Mouse (Mus musculus) ZHBTc4 (cell line): ENCODE measurements around the gene Clasp1.
"Not testable (repeated sequence)": the region's sequence is repeated elsewhere in the genome, so short reads cannot be mapped to it uniquely, and the experiment has no call there.

ENCODE experiments used
- DNase-seq: peaks from one replicate; pipeline ENCODE4 v3.0.0-alpha.2; 2011; ENCODE audit warnings: low read depth, low spot score

Clasp1 gene

DNA sequence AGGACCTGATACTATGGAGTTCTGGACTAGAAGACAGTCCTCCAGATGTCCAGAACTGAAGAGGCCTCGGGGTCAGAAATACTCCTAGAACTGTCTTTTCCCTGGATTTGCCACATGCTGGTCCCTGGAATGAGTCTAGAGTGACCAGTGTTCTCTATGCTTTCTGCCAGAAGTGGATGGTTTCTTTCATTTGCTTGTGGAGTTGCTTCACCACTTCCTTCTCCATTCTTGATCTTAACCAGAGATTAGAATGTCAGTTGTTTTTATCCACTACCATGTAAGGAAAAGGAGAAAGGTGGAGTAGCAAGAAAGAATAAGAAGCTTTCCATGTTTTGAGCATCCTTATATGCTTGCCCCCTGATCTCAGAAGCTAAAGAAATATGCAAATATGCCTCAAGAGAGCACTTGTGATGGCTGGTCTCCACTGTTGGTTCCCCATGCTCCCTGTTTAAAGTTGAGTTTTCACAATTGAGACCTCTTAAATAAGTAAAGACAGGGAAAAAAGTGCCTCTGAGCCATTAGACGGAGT is 191.4 kb downstream of the Clasp1 start:
- no peak for DNase-seq

DNA sequence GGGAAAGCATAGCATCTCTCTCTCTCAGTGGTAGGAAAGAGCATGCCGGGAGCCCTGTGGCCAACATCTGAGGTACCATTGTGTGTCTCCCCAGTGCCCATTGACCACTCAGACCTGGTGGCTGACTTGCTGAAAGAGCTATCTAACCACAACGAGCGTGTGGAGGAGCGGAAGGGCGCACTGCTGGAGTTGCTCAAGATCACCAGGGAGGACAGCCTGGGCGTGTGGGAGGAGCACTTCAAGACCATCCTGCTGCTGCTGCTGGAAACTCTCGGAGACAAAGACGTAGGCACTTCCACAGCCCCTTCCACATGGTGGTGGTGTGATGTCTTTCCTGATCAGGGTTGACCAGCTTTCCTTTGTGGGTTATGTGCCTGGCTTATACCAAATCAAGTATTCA is 192.3 kb downstream of the Clasp1 start:
- DNase-seq: no peak

DNA sequence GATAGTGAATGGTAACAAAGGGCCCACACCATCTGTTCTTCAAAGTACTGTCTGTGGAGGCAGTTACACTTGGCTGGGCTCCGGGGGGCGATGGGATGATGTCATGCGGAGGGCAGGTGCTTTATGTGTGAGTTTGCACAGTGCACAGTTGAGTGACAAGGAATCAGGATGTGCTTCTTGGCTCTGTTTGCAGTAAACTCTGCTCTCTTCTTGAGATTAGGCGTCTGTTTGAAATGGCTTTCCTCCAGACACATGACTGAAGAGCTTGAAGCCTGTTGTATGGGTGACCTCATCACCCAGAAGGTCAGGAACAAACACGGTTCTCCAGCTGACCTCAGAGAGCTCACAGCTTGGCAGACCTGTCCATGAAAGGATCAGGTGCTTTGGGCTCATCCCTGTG is 200.9 kb downstream of the Clasp1 start:
- DNase-seq: no peak

DNA sequence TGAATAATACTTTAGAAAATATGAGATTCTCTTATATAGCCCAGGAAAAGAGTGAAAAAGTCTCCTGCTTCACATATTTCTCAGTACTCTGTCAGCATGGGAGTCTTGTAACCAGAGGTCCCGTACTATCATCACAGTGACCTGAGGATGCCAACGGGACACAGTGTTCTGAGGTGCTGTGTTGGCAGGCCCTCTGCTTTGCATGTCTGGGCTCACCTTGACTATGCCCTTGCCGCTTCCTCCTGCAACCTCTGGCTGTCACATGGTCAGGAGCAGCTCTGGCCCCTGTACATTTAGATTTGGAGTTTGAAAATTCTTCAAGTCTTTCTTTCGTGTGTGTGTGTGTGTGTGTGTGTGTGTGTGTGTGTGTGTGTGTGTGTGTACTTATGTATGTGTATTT is 204.1 kb downstream of the Clasp1 start:
- no peak for DNase-seq

DNA sequence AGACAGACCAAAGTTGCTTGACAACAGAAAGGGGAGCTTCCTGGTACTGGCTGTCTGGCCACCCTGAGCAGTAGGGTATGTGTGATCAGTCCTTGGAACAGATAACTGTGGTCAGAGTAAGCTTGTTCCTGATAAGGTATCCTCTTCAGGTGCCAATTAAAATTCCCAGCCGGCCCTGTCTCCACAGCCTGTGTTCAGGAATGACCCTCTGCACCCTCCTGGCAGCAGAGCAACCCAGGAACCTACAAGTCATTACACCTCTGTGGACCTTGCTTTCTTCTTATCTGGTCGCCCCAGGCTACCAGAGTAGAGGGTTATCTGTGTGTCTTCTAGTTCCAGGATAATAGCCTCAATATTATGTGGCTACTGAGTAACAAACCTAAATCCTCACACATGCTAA is 206.5 kb downstream of the Clasp1 start:
- no peak for DNase-seq

DNA sequence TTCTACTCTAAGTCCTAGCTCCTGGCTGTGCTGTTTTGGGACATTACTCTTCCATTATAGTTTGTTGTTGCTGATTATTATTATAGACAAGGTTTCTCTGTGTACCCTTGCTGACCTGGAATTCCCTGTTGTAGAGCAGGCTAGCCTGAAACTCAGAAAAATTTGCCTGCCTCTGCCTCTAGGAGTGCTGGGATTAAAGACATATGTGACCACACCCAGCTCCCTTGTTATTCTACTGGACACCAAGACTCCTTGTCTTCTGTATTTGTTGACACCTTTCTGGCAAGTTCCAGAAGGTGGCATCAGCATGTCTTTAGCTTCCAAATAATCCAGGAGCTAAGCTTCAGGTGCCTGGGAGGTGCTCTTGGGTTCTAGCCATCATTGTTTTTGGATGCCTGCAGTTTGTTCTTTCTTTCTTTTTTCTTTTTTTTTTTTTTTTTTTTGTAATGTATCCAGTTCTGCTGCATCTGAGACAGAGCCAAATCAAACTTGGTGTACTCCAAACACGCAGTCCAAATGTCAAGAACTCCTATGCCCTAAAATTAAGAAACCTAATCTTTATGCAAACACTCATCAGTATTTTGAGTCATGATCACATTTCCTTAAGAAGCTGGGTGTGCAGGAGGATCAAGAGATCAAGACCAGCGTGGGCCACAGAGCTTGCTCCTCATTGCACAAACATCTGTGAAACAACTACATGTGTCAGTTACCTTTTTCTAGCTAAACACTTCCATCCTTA is 208.8 kb downstream of the Clasp1 start:
- peak; percentile 54 for DNase-seq

DNA sequence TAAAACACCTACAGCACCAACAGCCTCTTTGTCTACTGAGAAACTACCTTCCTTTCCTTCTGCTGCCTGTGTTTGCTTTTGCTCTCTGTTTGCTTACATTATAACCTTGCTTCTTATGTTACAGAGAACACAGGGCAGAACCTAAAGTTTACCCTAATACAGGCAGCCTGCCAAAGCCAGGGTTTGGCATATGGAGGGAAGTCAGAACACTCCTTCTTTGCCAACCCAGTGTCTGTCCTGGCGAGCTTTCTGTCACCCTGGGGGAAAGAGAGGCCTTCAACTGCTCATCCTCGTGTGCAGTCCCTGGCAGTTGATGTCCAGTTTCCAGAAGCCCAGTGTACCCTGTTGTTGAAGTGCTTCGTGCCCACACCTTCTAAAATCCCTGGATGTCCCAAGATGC is 209.5 kb downstream of the Clasp1 start:
- no peak for DNase-seq

DNA sequence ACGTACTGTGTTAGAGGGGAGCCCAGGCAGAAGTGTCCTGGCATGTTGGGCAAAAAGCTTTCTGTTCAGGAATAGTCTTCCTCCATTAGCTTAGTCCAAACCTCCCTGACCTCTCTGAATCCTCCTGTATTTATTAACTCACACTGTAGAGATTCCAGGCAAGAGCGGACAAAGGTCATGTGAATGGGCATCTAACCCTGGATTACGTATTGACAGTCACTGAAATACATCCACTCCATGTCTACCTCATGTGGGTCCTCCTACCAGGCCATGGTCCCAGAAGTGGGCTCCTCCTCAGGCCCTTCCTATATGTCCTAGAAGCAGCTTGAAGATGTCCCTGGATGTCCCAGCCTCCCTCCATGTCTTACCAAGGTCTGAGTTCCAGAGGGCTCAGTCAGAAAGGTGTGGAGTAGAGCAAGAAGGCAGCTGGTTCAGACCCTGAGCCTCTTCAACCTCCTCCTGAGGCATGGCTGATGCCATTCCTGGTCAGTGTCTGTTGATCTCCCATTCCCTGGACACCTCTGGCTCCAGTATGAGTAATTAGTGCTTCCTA is 224.8 kb downstream of the Clasp1 start:
- DNase-seq: no peak

DNA sequence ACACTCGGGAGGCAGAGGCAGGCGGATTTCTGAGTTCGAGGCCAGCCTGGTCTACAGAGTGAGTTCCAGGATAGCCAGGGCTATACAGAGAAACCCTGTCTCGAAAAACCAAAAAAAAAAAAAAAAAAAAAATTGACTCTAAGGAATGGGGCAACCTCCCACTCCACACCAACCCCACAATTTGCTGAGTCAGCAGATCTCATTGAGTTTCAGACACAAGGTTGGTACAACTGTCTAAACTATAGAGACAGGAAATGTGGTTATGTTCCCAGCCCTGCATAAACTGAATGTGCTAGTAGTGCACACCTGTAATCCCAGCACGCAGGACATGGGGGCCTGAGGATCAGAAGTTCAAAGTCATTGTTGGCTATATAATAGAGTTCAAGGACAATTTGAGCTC is 232.2 kb downstream of the Clasp1 start:
- not testable (repeated sequence) for DNase-seq

DNA sequence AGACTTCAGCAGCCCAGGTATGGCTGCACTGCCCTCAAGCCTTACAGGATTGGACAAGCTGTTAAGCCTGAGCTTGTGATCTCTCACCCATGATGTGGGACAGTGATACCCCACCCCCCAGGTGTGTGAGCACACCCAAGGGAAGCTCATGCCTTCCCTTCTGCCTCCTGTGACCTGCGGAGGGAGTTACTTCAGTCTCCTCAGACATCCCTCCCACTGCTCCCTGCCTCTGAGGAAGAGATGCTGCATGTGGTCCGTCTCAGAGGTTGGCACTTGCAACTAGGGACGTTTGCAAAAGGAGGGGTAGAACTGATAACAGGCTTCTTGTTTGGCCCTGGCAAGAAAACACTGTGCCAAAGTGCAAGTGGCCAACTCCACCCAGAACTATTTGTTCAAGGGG is 234.0 kb downstream of the Clasp1 start:
- DNase-seq: peak; percentile 82

DNA sequence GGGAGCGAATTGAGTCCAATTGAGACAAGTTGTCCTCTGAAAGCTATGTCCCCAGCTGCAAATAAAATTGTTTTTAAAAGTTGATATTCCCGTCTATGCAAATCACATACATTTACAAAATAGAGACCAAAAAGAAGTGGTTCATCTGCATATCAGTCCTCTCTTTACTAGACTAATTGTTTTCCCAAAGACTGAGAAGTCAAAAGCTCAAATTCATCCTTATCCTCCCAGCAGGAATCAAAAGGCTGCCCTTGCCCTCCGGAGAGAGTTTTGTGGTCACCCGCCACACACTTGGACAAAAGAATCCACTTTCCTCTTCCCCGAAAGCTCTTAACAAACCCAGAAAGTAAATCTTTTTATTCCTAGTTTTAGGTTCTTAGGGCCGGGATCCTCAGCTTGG is 236.6 kb downstream of the Clasp1 start:
- peak; percentile 89 for DNase-seq

DNA sequence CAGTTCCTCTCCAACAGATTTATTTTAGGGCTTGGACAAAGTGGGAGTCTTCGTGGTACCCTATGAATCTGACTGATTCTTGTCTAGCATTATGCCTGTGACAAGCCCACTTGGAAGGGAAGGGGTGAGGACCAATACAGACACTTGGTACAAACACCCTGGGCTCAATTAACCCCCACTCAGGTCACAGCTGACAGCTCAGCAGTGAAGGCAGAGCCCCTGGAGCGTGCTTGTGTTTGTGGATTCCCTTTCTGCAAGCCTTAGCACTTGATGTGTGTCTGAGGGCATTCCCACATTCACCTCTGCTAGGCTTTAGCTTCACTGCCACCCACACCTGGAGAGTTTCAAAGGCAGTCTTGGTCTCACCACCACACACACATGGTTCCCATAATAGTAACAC is 237.1 kb downstream of the Clasp1 start:
- DNase-seq: peak; percentile 82

DNA sequence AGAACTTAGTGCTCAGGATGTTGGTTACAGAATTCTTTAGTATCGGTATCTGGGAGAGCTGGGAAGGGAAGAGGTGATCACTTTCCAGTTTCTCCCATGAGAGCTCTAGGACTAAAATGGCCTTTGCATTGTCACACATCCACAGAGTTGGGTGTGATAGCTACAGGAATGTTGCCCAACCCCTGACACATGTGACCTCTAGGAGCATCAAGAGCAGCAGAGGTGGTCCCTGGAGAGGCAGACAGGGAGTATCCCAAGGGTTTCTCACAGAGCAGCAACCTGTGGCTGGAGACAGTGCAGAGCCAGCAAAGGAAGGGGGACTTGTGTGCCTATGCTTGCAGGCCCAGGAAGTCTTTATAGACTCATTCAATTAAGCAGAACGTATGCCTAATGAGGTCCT is 237.6 kb downstream of the Clasp1 start:
- peak; percentile 94 for DNase-seq

DNA sequence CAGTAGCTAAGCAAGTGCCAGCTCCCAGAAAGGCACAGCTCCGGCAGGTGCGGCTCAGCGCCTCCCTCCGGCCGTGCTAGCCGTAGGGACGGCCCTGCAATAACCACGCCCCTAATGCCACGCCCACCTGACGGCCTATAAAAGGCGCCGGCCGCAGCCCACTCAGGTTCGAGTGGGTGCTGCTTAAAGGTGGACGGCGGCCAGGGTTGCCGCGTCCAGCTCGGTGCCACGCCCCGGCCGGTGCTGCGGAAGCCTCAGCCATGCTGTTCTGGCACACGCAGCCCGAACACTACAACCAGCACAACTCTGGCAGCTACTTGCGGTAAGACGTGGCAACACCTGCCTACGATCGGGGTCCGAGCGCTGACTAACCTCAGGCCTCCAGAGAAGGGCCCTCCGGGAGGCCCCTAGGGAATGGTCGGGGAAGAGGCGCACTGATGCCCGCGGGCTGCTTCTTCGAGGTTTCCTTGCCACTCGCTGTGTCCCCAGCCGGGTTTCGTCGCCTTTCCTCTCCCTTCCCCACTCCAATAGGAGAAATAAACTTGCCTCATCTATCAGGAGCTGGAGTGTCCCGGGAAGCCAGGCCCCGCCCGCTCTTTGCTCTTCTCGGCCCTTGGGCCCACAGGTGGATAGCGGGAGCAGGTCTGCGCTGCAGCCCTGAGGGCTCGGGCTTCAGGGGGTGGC is 239.1 kb downstream of the Clasp1 start, which contains the start of gene Tfcp2l1:
Gene Tfcp2l1, plus strand, starts transcription at position 165 of the 684 bp plus-strand sequence.
- peak; percentile 93 for DNase-seq

DNA sequence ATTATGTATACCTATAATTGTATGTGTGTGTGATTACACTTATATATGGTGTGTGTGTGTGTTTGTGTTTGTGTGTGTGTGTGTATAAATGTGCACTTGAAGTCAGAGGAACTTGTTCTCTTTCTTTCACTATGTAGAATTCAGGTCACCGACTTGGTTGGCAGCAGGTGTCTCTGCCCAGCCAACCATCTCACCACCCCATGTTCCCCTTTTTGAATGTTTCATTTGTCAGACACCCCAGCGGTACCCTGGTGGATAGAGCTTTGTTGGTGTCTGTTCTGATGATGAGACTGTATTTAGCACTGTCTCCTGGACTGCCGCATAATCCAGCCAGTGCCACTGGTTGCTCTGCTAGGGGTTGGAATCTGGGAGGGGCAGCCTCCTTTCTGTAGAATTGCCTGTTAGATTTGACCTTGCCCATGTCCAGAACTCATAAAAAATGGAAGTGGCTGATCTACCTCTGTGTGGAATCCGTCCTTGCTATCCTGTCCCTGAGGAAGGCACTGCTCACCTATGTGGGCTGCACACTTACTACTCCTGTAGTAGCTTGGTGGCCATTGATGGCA is 244.6 kb downstream of the Clasp1 start:
- DNase-seq: peak; percentile 75

DNA sequence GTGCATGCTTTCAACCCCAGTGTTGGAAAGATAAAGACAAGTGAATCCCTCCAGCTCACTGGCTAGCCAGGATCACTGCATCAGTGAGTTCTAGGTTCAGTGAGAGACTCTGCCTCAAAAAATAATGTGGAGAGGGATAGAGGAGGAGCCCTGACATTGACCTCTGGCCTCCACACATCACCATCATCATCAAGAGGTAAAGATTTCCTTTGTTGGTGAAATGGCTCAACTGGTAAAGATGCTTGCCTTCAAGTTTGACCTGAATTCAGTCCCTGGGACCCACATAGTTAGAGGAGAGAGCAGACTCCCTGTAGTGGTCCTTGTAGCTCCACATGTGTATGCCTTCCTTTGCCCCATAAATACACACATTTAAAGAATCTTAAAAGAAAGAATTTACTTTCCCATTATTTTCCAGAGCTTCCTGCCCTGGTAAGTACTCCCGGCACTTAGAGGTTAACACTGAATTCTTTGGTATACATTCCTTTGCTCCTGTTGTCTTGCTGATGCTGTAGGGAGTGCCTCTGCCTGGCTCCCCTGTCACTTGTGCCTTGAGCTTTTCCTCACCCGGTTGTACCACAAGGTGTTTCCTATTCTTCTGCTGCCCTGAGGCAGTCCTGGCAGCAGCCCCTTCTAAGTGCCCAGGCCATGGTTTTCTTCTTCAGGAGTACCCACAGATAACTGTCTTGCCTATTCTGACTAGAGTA is 253.6 kb downstream of the Clasp1 start:
- DNase-seq: peak; percentile 93

DNA sequence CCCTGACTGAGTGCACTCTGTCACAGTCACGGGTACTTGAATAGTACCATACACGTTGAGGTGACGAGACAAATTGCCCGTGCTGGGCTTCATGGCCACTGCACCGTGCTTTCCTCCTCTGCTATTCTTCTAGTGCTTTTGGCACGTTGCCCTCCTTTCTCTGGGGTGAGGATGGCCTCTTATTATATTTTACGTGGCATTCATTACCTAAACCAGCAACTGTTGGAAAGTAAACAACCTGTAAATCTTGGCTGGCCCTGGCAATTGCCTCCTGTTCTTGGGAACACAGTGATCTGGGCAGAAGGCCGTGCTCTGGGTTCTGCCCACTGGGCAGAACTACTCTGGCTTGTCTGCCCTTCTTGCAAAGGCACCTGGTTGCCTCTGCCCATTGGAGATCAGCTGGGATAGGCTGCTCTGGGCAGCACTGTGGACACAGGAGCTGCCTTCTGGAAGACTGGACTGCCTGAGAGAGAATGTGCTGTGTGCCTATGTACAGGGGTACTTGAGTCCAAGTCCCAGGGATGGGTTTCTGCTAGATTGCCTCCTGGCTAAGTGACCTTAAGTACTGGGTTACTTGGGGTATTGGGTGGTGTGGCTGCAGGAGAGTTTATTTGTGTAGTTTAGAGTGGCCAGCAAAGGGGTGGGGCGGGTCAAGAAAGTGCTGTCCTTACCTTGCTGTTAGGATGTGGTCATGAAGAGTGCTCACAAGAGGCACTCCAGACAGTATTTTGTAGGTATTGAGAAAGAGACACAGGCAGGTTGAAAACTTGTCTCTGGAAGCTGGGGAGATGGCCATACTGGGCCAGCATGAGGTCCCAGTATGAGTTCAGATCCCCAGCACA is 254.5 kb downstream of the Clasp1 start:
- DNase-seq: no peak

DNA sequence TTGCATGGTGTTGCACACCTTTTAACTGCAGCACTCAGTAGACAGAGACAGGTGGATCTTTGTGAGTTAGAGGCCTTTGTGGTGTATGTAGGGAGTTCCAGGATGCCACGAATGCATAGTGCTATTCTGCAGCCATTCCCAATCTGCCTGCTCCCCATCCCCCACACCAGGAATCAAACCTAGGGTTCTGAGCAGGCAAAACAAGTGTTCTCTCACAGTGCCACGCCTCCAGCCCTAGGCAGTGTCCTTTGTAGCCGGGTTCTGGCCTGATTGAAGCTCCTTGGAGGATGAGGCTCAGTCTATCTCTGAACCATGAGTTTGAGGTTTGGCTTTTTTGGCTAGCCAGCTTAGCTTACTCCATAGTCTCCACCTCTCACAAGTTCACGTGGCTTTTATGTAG is 256.8 kb downstream of the Clasp1 start:
- DNase-seq: peak; percentile 93

DNA sequence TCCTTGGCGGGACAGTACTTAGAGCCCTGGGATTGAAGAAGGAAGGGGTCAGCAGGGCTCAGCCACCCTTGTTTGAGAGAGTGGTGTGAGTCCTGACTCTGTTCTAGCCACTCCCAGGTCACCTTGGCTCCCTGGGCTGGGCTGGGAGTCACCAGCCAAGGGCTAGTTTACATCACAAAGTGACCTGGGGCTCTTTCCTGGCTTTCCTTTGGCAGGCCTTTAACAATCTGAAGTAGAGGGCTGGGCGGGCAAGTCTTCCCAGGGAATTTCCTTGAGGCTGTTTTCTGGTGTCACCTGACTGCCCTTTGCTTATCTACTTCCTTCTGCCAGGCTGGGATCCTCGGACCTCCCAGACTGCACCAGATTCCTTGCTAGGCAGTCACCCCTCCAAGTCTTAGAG is 259.2 kb downstream of the Clasp1 start:
- DNase-seq: peak; percentile 98

DNA sequence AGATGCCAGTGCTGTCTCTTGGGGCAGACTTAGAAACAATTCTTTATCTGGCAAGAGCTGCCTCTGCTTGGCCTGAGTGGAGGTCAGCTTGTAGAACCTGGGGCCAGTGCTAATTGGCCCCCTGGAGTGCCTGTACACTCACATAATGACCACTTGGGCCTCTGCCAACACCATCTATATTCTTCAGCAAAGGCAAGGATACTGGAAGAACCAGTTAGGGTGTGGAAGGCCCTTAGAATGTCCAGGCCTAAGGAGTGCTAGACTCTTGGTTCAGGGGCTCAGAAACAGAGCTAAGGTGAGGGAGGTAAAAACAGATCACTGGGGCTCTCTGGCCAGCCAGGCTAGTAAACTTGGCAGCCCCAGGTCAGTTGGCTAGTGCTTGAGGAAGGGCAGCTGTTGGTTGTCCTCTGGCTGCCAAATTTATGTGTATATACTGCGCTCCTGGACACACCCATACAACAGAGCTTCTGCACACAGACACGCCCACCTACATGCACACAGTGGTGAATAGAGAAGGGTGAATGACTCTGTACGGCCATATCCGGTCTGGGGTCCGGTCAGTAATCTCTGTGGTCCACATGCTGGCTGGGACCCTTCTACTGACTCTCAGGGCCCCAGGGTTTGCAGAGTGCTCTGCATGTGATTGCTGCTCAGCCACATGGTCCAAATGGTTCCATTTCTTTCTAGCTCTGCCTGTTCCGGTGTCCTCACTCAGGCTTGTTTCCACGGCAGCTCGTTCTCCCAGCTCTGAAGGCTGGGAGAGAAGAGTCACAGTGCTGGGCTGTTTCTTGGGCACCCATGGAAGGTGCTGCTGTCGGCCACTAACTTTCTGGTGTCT is 261.3 kb downstream of the Clasp1 start:
- DNase-seq: peak; percentile 51
